Mouse (Mus musculus) liver, postnatal 0 days (tissue): ENCODE data around the gene Nsg2. TPM values are rescaled to one million over a fixed set of nuclear protein-coding genes. Genes with fewer than 3 reads are reported as not detected.
"Not testable (repeated sequence)": the region's sequence is repeated elsewhere in the genome, so short reads cannot be mapped to it uniquely, and the experiment has no call there.

Experiments used
- ATAC-seq: fragments of 200-750 bp; cut with Nextera tagmentation; 2 replicates; pipeline ENCODE4 v1.8.0; 2017; ENCODE audit warnings: mild to moderate bottlenecking, moderate library complexity
- DNase-seq: peaks from one replicate; pipeline ENCODE4 v3.0.0-alpha.2; 2016
- H3K27ac ChIP-seq: fragments of 300-500 bp; sonication (generic); 2 replicates; pipeline ENCODE4 v1.5.1; 2014; ENCODE audit warnings: antibody characterized with exemption, moderate library complexity, mild to moderate bottlenecking, low read depth
- H3K27me3 ChIP-seq: fragments of 300-500 bp; sonication (generic); 2 replicates; pipeline ENCODE4 v1.6.1; 2014; ENCODE audit warnings: low read length, control low read depth, mixed read lengths; ENCODE audit not compliant: insufficient read depth
- H3K36me3 ChIP-seq: fragments of 300-500 bp; sonication (generic); replicated peaks from 2 replicates; pipeline ENCODE4 v1.6.1; 2014; ENCODE audit warnings: mild to moderate bottlenecking, control low read depth, low read length, moderate library complexity, mixed read lengths; ENCODE audit not compliant: insufficient read depth
- H3K4me1 ChIP-seq: fragments of 300-500 bp; sonication (generic); 2 replicates; pipeline ENCODE4 v1.6.1; 2014; ENCODE audit warnings: antibody characterized with exemption, mild to moderate bottlenecking, control low read depth; ENCODE audit not compliant: insufficient read depth
- H3K4me2 ChIP-seq: fragments of 300-500 bp; sonication (generic); 2 replicates; pipeline ENCODE4 v1.6.1; 2014; ENCODE audit warnings: low read depth, mild to moderate bottlenecking, low read length, moderate library complexity, mixed read lengths
- H3K4me3 ChIP-seq: fragments of 300-500 bp; sonication (generic); 2 replicates; pipeline ENCODE4 v1.5.1; 2014; ENCODE audit warnings: low read depth, low read length
- H3K9ac ChIP-seq: fragments of 300-500 bp; sonication (generic); replicated peaks from 2 replicates; pipeline ENCODE4 v1.6.1; 2014; ENCODE audit warnings: mild to moderate bottlenecking, moderate library complexity
- H3K9me3 ChIP-seq: fragments of 300-500 bp; sonication (generic); 2 replicates; pipeline ENCODE4 v1.6.1; 2016; ENCODE audit warnings: mild to moderate bottlenecking, control low read depth, low read length, mixed read lengths
- CTCF ChIP-seq: sonication (generic); IDR thresholded peaks from 2 replicates; pipeline ENCODE4 v1.5.1; 2016; ENCODE audit warnings: antibody characterized with exemption, low read depth
- EP300 ChIP-seq: IDR thresholded peaks from 2 replicates; pipeline ENCODE4 v1.6.1; 2016; ENCODE audit warnings: antibody characterized with exemption, low read depth, mild to moderate bottlenecking
- WGBS: fragments of 180-500 bp; shearing (Covaris S2); extraction: QIAGEN DNeasy Blood & Tissue Kit; methylation state at CpG from one replicate; pipeline ENCODE4 v1.1.7; 2014; ENCODE audit not compliant: insufficient replicate concordance; 5-methylcytosine and 5-hydroxymethylcytosine counted together
- polyA plus RNA-seq: library from polyadenylated mRNA; unstranded; fragments of >200 nt; fragmentation: Nextera tagmentation; extraction: Ambion mirVana; gene quantifications from 2 replicates; pipeline ENCODE4 v1.2.1, GENCODE M21; 2015

The Nsg2 gene
- polyA plus RNA-seq, 1 experiment from 2014 or later, result not detected

- H3K27me3 ChIP-seq, result no peaks in the 10 kb centered on the region
- H3K9ac ChIP-seq, result no peak overlapping the region
- no peaks in the 10 kb centered on the region for H3K9me3 ChIP-seq
- WGBS, result 71% methylated on average over 5 of the region's 5 CpGs
- no peak overlapping the region for H3K27ac ChIP-seq
- H3K4me2 ChIP-seq, result no peak overlapping the region
- no peaks in the 10 kb centered on the region for H3K36me3 ChIP-seq
- DNase-seq, result no peak
- TF ChIP-seq EP300 (no peak), CTCF (no peak)
- no peaks in the 10 kb centered on the region for H3K4me1 ChIP-seq
- no peak overlapping the region for H3K4me3 ChIP-seq
- ATAC-seq, result no peak
Observed at GRCm38 (mm10) chr11:31975678-31976077, 24.6 kb upstream of the Nsg2 start.

GRCm38 (mm10) chr11:31976137-31976536 lies 24.1 kb upstream of the Nsg2 start:
- ATAC-seq, result no peak
- no peaks in the 10 kb centered on the region for H3K27me3 ChIP-seq
- H3K36me3 ChIP-seq, result no peaks in the 10 kb centered on the region
- no peaks in the 10 kb centered on the region for H3K4me1 ChIP-seq
- no peak overlapping the region for H3K27ac ChIP-seq
- H3K9me3 ChIP-seq, result no peaks in the 10 kb centered on the region
- no peak overlapping the region for H3K4me2 ChIP-seq
- no peak for TF ChIP-seq EP300
- TF ChIP-seq CTCF, result no peak
- H3K4me3 ChIP-seq, result no peak overlapping the region
- 71% methylated on average over 5 of the region's 5 CpGs for WGBS
- no peak for DNase-seq
- H3K9ac ChIP-seq, result no peak overlapping the region

GRCm38 (mm10) chr11:31980089-31980488 lies 20.2 kb upstream of the Nsg2 start:
- H3K27me3 ChIP-seq, H3K27ac ChIP-seq, H3K4me3 ChIP-seq, H3K4me2 ChIP-seq, H3K4me1 ChIP-seq, H3K9ac ChIP-seq, ATAC-seq, DNase-seq, H3K9me3 ChIP-seq, H3K36me3 ChIP-seq: not testable (repeated sequence)
- 88% methylated on average over 5 of the region's 5 CpGs for WGBS

- H3K27ac ChIP-seq, result no peak overlapping the region
- H3K4me1 ChIP-seq, result no peaks in the 10 kb centered on the region
- TF ChIP-seq CTCF (no peak), EP300 (no peak)
- H3K4me3 ChIP-seq, result no peak overlapping the region
- H3K36me3 ChIP-seq, result no peaks in the 10 kb centered on the region
- H3K4me2 ChIP-seq, result no peak overlapping the region
- no peaks in the 10 kb centered on the region for H3K27me3 ChIP-seq
- H3K9me3 ChIP-seq, result no peaks in the 10 kb centered on the region
- DNase-seq (no peak), ATAC-seq (no peak)
- no peak overlapping the region for H3K9ac ChIP-seq
- 79% methylated on average over 7 of the region's 7 CpGs for WGBS
Observed at GRCm38 (mm10) chr11:31981830-31982229, 18.4 kb upstream of the Nsg2 start.

GRCm38 (mm10) chr11:31982247-31982943 lies 17.9 kb upstream of the Nsg2 start:
- not testable (repeated sequence) for H3K27me3 ChIP-seq

GRCm38 (mm10) chr11:31983249-31983648 lies 17.0 kb upstream of the Nsg2 start:
- Histone ChIP-seq H3K9ac (no peak overlapping the region), H3K27ac (no peak overlapping the region), H3K36me3 (no peaks in the 10 kb centered on the region), H3K27me3 (no peaks in the 10 kb centered on the region), H3K4me1 (no peaks in the 10 kb centered on the region), H3K9me3 (no peaks in the 10 kb centered on the region), H3K4me3 (no peak overlapping the region), H3K4me2 (no peak overlapping the region)
- ATAC-seq (no peak), DNase-seq (no peak)
- TF ChIP-seq CTCF, result no peak
- TF ChIP-seq EP300, result no peak

More at GRCm38 (mm10) chr11:31982247-31982943, 17.9 kb upstream of the Nsg2 start:
- not testable (repeated sequence) for H3K4me3 ChIP-seq, H3K4me2 ChIP-seq, H3K4me1 ChIP-seq, ATAC-seq, H3K9ac ChIP-seq, H3K27ac ChIP-seq, H3K9me3 ChIP-seq, DNase-seq, H3K36me3 ChIP-seq
- 85% methylated on average over 13 of the region's 13 CpGs for WGBS

GRCm38 (mm10) chr11:31984786-31985185 lies 15.5 kb upstream of the Nsg2 start:
- H3K27me3 ChIP-seq, result no peaks in the 10 kb centered on the region
- no peaks in the 10 kb centered on the region for H3K4me1 ChIP-seq
- no peak for TF ChIP-seq EP300
- TF ChIP-seq CTCF, result no peak
- H3K9ac ChIP-seq, result no peak overlapping the region
- H3K4me3 ChIP-seq, result no peak overlapping the region
- no peak overlapping the region for H3K4me2 ChIP-seq
- H3K9me3 ChIP-seq, result no peaks in the 10 kb centered on the region
- no peak overlapping the region for H3K27ac ChIP-seq
- H3K36me3 ChIP-seq, result no peaks in the 10 kb centered on the region
- 28% methylated on average over 2 of the region's 2 CpGs for WGBS
- no peak for DNase-seq
- no peak for ATAC-seq
